ENCODE assay signal across 14 mouse cellular contexts in genomic region chr1:20454621-20455020, GRCm38 (mm10).
DNase-seq lines count a peak whose midpoint lies in the region.
"Had no signal": no experiment of that assay in that cellular context is flagged by ENCODE, and none has a peak within 500 bp of the region (broad histone marks: within the 10 kb centered on the region; RNA-seq: fewer than 3 reads in every experiment).

No protein-coding gene starts in this region.

- DNase-seq in kidney, adult 11 months, result peak; percentile 25
- no peak for DNase-seq in kidney, postnatal 14 days
- peak; percentile 46 for DNase-seq in kidney, adult 9 months
- DNase-seq in kidney, postnatal 4 days, result no peak
- peak; percentile 11 for DNase-seq in brain, adult 2 months (ENCODE audit: low read depth, low spot score)
- DNase-seq in heart, postnatal 25 days (ENCODE audit: low spot score), result no peak
- DNase-seq: adrenal gland, adult 2 months; adrenal gland, postnatal 10 days; adrenal gland, postnatal 25 days; cerebellum, adult 11-12 months; cerebellum, adult 2 months; cerebellum, adult 9-10 months; cerebellum, postnatal 10 days; cerebellum, postnatal 25 days had no signal

- intact Hi-C loops in heart, postnatal 25 days (cut with DNase I), result no loop called here

Comparison
In these comparisons a context has a peak if more than half of its experiments do, and no peak if none do; other contexts are left out.
1. DNase-seq: peak in kidney, adult 11 months (single experiment), kidney, adult 9 months (single experiment) and brain, adult 2 months (single experiment); none in kidney, postnatal 14 days (single experiment), kidney, postnatal 4 days (0 of 2) and heart, postnatal 25 days (single experiment).